Mouse (Mus musculus) bone marrow, adult 2 months (tissue): Measurements from ENCODE around the gene Atp9a. TPM values are rescaled to one million over a fixed set of nuclear protein-coding genes. Genes with fewer than 3 reads are reported as not detected.

ENCODE experiments used
- H3K27ac ChIP-seq: fragments of 200-500 bp; 2 replicates; pipeline ENCODE4 v1.5.1; 2012; ENCODE audit warnings: low read depth, mild to moderate bottlenecking, control low read depth, inconsistent platforms, low read length; ENCODE audit not compliant: control insufficient read depth, poor library complexity, insufficient read depth
- H3K4me1 ChIP-seq: fragments of 200-500 bp; 2 replicates; pipeline ENCODE4 v1.6.1; 2011; ENCODE audit warnings: low read length; ENCODE audit not compliant: control insufficient read depth, insufficient read depth
- H3K4me3 ChIP-seq: fragments of 200-500 bp; replicated peaks from 2 replicates; pipeline ENCODE3; 2011; ENCODE audit warnings: mild to moderate bottlenecking, low read depth, low read length, control low read depth; ENCODE audit not compliant: control insufficient read depth
- CTCF ChIP-seq: fragments of 200-500 bp; IDR thresholded peaks from 2 replicates; pipeline ENCODE4 v1.5.1; 2011; ENCODE audit warnings: low read length, control low read depth; ENCODE audit not compliant: control insufficient read depth, insufficient read depth
- POLR2A ChIP-seq: fragments of 200-500 bp; IDR thresholded peaks from 2 replicates; pipeline ENCODE4 v1.6.1; 2011; ENCODE audit warnings: low read depth, mild to moderate bottlenecking, control low read depth, low read length, borderline replicate concordance; ENCODE audit not compliant: control insufficient read depth
- WGBS: fragments of 180-500 bp; shearing (Covaris S2); methylation state at CpG from one replicate; pipeline ENCODE4 v1.1.7; 2018; 5-methylcytosine and 5-hydroxymethylcytosine counted together
- polyA plus RNA-seq: library from polyadenylated mRNA; stranded (reverse); fragments of >200 nt; gene quantifications from 2 replicates; pipeline ENCODE4 v1.2.4, GENCODE M21; 2011; ENCODE audit warnings: low replicate concordance; ENCODE audit not compliant: missing spikeins, insufficient read depth, insufficient read length

Gene Atp9a
- polyA plus RNA-seq, 1 experiment, result 2.6 TPM

- Histone ChIP-seq H3K4me3 (no peak overlapping the region), H3K4me1 (no peaks in the 10 kb centered on the region; the same call in 1 of the 2 replicates), H3K27ac (no peak overlapping the region)
- 78% methylated on average over 6 of the region's 6 CpGs for WGBS
- TF ChIP-seq POLR2A, result no peak
Measured at GRCm38 (mm10) chr2:168726007-168726406, 16.2 kb downstream of the Atp9a start.

DNA sequence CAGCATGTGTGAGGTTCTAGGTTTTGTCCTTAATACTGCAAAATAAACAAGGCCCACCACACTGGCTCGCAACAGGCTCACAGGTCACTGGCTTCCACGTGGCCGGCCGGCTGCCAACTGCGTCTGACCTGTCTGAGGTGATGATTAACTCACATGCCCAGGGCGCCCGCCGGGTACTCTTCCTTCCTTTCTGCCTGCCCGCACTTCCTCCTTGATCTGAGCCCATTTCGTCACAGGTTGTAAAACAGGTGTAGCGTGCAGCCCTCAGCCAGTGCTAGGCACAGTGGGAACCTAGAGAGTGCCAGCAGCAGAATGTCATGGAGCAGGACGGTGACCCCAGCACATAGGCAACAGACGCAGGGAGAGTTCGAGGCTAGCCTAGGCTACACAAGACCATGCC is 20.9 kb downstream of the Atp9a start:
- 18% methylated on average over 14 of the region's 14 CpGs for WGBS
- Histone ChIP-seq H3K4me3 (no peak overlapping the region), H3K4me1 (no peaks in the 10 kb centered on the region; the same call in 1 of the 2 replicates), H3K27ac (no peak overlapping the region)
- TF ChIP-seq CTCF (no peak), POLR2A (no peak)

DNA sequence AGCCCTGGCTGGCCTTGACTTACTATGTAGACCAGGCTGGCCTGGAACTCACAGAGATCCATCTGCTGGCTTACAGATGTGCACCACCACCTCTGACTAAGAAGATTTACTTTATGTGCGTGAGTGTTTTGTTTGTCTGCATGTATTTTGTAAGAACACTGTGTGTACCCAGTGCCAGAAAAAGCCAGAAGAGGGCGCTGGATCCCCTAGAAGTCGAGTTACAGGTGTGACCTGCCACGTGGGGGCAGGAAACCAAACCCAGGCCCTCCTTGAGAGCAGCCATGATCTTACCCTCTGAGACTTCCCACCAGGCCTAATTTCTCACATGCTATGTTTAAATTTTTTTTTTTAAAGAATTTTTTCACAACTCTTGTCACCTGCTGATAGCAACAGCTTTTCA is 22.5 kb downstream of the Atp9a start:
- H3K4me1 ChIP-seq, result no peaks in the 10 kb centered on the region; the same call in 1 of the 2 replicates
- WGBS, result 56% methylated on average over 4 of the region's 4 CpGs
- H3K27ac ChIP-seq, result no peak overlapping the region
- TF ChIP-seq CTCF (no peak), POLR2A (no peak)
- no peak overlapping the region for H3K4me3 ChIP-seq

DNA sequence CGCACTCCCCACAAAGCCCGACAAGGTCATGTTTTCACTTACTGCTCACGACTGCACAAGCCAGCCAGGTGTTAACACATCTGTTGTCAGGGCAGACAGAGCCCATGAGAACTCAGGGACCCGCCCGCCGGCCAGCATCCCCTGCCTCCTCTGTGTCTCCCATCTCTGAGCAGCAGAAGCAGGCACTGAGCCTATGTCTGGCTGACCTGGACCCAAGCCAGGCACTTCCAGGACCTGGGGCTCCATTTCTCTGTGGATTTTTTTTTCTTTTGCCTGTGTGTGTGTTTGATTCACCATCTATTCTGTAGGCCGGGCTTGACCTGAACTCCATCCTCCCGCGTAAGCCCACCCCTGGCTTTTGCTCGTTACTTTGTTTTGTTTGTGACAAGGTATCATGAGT is 23.5 kb downstream of the Atp9a start:
- H3K4me1 ChIP-seq, result no peaks in the 10 kb centered on the region; the same call in 1 of the 2 replicates
- no peak for TF ChIP-seq CTCF
- H3K27ac ChIP-seq, result no peak overlapping the region
- no peak overlapping the region for H3K4me3 ChIP-seq
- WGBS, result 77% methylated on average over 10 of the region's 10 CpGs

- H3K4me1 ChIP-seq, result no peaks in the 10 kb centered on the region; the same call in 1 of the 2 replicates
- 77% methylated on average over 2 of the region's 2 CpGs for WGBS
- TF ChIP-seq POLR2A (no peak), CTCF (no peak)
- no peak overlapping the region for H3K27ac ChIP-seq
- no peak overlapping the region for H3K4me3 ChIP-seq
Measured at GRCm38 (mm10) chr2:168718267-168718666, 23.9 kb downstream of the Atp9a start.

GRCm38 (mm10) chr2:168712199-168713176 is 29.7 kb downstream of the Atp9a start:
- H3K4me1 ChIP-seq, result no peaks in the 10 kb centered on the region; the same call in 1 of the 2 replicates
- no peak overlapping the region for H3K27ac ChIP-seq
- TF ChIP-seq POLR2A, result no peak
- TF ChIP-seq CTCF, result no peak
- 78% methylated on average over 20 of the region's 20 CpGs for WGBS
- no peak overlapping the region for H3K4me3 ChIP-seq

DNA sequence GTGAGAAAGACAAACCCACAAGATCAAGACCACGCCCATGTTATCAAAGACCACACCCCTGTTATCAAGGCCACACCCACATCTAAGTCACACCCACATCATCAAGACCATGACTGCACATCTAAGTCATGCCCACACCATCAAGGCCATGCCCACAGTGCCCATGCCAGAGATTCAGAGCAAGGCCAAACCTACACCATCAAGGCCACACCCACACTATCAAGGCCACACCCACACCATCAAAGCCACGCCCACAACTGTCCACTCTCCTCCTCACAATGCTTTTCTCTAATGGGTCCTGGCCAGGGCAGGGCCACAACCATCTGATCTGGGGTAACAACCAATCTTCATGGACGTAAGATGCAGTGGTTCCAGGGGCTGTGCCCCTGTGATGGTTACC is 31.2 kb downstream of the Atp9a start:
- Histone ChIP-seq H3K4me1 (no peaks in the 10 kb centered on the region; the same call in 1 of the 2 replicates), H3K4me3 (no peak overlapping the region), H3K27ac (no peak overlapping the region)
- TF ChIP-seq POLR2A, result no peak
- no peak for TF ChIP-seq CTCF
- WGBS, result 50% methylated on average over 3 of the region's 3 CpGs

- no peak overlapping the region for H3K4me3 ChIP-seq
- no peaks in the 10 kb centered on the region; the same call in 1 of the 2 replicates for H3K4me1 ChIP-seq
- WGBS, result 61% methylated on average over 9 of the region's 9 CpGs
- H3K27ac ChIP-seq, result no peak overlapping the region
- TF ChIP-seq CTCF, result no peak
- no peak for TF ChIP-seq POLR2A
Measured at GRCm38 (mm10) chr2:168707766-168708165, 34.4 kb downstream of the Atp9a start.

- no peak overlapping the region for H3K27ac ChIP-seq
- H3K4me1 ChIP-seq, result no peaks in the 10 kb centered on the region
- TF ChIP-seq POLR2A (no peak), CTCF (no peak)
- WGBS, result 79% methylated on average over 13 of the region's 13 CpGs
- H3K4me3 ChIP-seq, result no peak overlapping the region
Measured at GRCm38 (mm10) chr2:168702266-168702665, 39.9 kb downstream of the Atp9a start.

DNA sequence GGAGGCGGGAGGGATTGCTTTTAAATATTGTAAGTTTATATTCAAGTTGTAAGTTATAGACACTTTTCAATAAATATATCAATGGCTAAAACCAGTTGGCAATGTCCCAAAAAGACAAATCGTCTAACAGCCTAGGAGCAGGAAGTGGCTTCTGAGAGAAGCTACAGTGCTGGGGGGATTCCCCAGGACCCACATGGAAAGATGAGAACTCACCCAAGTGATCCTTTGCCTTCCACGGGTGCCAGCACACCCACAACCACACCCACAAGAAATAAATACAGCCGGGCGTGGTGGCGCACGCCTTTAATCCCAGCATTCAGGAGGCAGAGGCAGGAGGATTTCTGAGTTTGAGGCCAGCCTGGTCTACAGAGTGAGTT is 47.2 kb downstream of the Atp9a start:
- no peak overlapping the region for H3K4me3 ChIP-seq
- no peak overlapping the region for H3K27ac ChIP-seq
- TF ChIP-seq CTCF, result no peak
- no peak for TF ChIP-seq POLR2A
- 71% methylated on average over 7 of the region's 7 CpGs for WGBS
- H3K4me1 ChIP-seq, result no peaks in the 10 kb centered on the region
